Mouse (Mus musculus) testis, adult 2 months (tissue): ENCODE measurements around the gene Gba.

Experiments used
- CTCF ChIP-seq: fragments of 200-500 bp; IDR thresholded peaks from 2 replicates; pipeline ENCODE4 v1.5.1; 2012; ENCODE audit warnings: low read depth, mild to moderate bottlenecking, inconsistent platforms, low read length, moderate library complexity; ENCODE audit not compliant: control insufficient read depth, insufficient read depth, insufficient replicate concordance
- POLR2A ChIP-seq: fragments of 200-500 bp; IDR thresholded peaks from 2 replicates; pipeline ENCODE4 v1.6.1; 2012; ENCODE audit warnings: low read depth, mild to moderate bottlenecking, inconsistent platforms, low read length, moderate library complexity; ENCODE audit not compliant: control insufficient read depth

- TF ChIP-seq POLR2A (no peak), CTCF (no peak)
Measured at GRCm38 (mm10) chr3:89226361-89226760, 23.6 kb downstream of the Gba start.
